Mouse (Mus musculus) intestine, embryonic 14.5 days (tissue): ENCODE measurements around the gene Vmn2r1. TPM values are rescaled to one million over a fixed set of nuclear protein-coding genes. Genes with fewer than 3 reads are reported as not detected.

Experiments used
- ATAC-seq: fragments of 200-750 bp; cut with Nextera tagmentation; replicated peaks from 2 replicates; pipeline ENCODE4 v1.8.0; 2017; ENCODE audit warnings: low read depth, moderate number of reproducible peaks, moderate TSS enrichment, moderate library complexity; ENCODE audit not compliant: low FRiP score, low TSS enrichment
- DNase-seq: peaks from one replicate; pipeline ENCODE4 v3.0.0-alpha.2; 2018; ENCODE audit warnings: low spot score
- H3K27ac ChIP-seq: fragments of 300-500 bp; sonication (generic); 2 replicates; pipeline ENCODE4 v1.5.1; 2014; ENCODE audit warnings: low read depth, mild to moderate bottlenecking, control low read depth
- H3K27me3 ChIP-seq: fragments of 300-500 bp; sonication (generic); replicated peaks from 2 replicates; pipeline ENCODE4 v1.6.1; 2014; ENCODE audit warnings: low read length, control low read depth; ENCODE audit not compliant: control insufficient read depth, insufficient read depth
- H3K36me3 ChIP-seq: fragments of 300-500 bp; sonication (generic); 2 replicates; pipeline ENCODE4 v1.6.1; 2014; ENCODE audit warnings: low read length, control low read depth; ENCODE audit not compliant: control insufficient read depth, insufficient read depth
- H3K4me1 ChIP-seq: fragments of 300-500 bp; sonication (generic); replicated peaks from 2 replicates; pipeline ENCODE4 v1.6.1; 2014; ENCODE audit warnings: low read length, control low read depth, mixed read lengths; ENCODE audit not compliant: control insufficient read depth, insufficient read depth
- H3K4me2 ChIP-seq: fragments of 300-500 bp; sonication (generic); 2 replicates; pipeline ENCODE4 v1.6.1; 2014; ENCODE audit warnings: low read length
- H3K4me3 ChIP-seq: fragments of 300-500 bp; sonication (generic); 2 replicates; pipeline ENCODE4 v1.5.1; 2014; ENCODE audit warnings: low read depth, low read length, control low read depth, mixed read lengths
- H3K9ac ChIP-seq: fragments of 300-500 bp; sonication (generic); 2 replicates; pipeline ENCODE4 v1.6.1; 2014; ENCODE audit warnings: mild to moderate bottlenecking, low read length
- H3K9me3 ChIP-seq: fragments of 300-500 bp; sonication (generic); 2 replicates; pipeline ENCODE4 v1.6.1; 2016; ENCODE audit warnings: low read length, control low read depth; ENCODE audit not compliant: control insufficient read depth
- WGBS: fragments of 180-500 bp; shearing (Covaris S2); extraction: QIAGEN DNeasy Blood & Tissue Kit; methylation state at CpG from one replicate; pipeline ENCODE4 v1.1.7; 2014; 5-methylcytosine and 5-hydroxymethylcytosine counted together
- polyA plus RNA-seq: library from polyadenylated mRNA; unstranded; fragments of >200 nt; fragmentation: Nextera tagmentation; extraction: Ambion mirVana; gene quantifications from 2 replicates; pipeline ENCODE4 v1.2.1, GENCODE M21; 2014

The Vmn2r1 gene
- 0.04 and 0.07 TPM in 2 replicates for polyA plus RNA-seq

GRCm38 (mm10) chr3:64081247-64081646, at the start of gene Vmn2r1:
Vmn2r1 (plus strand) TSS chr3:64081547.
- Histone ChIP-seq H3K4me3 (no peak within 1 kb of the TSS), H3K27me3 (no peaks in the 10 kb centered on the region), H3K9ac (no peak within 1 kb of the TSS), H3K4me1 (no peaks in the 10 kb centered on the region), H3K4me2 (no peak within 1 kb of the TSS), H3K27ac (no peak within 1 kb of the TSS), H3K36me3 (no peaks in the 10 kb centered on the region), H3K9me3 (no peaks in the 10 kb centered on the region)
- ATAC-seq = no peak
- DNase-seq = no peak
- WGBS = 83% methylated on average over 4 of the region's 4 CpGs

- no peak for ATAC-seq
- H3K9me3 ChIP-seq = no peaks in the 10 kb centered on the region
- H3K4me3 ChIP-seq = no peak overlapping the region
- 69% methylated on average over 7 of the region's 7 CpGs for WGBS
- no peaks in the 10 kb centered on the region for H3K4me1 ChIP-seq
- H3K4me2 ChIP-seq = no peak overlapping the region
- H3K36me3 ChIP-seq = no peaks in the 10 kb centered on the region
- H3K27ac ChIP-seq = no peak overlapping the region
- no peak for DNase-seq
- H3K27me3 ChIP-seq = no peaks in the 10 kb centered on the region
- no peak overlapping the region for H3K9ac ChIP-seq
Measured at GRCm38 (mm10) chr3:64038136-64038841, 43.1 kb upstream of the Vmn2r1 start.

GRCm38 (mm10) chr3:64039818-64040784, 41.2 kb upstream of the Vmn2r1 start:
- peak; percentile 80 for ATAC-seq
- H3K27me3 ChIP-seq = no peaks in the 10 kb centered on the region

GRCm38 (mm10) chr3:64112707-64113106, 31.4 kb downstream of the Vmn2r1 start:
- DNase-seq = no peak
- H3K9me3 ChIP-seq = no peaks in the 10 kb centered on the region
- WGBS = 83% methylated on average over 1 of the region's 1 CpGs
- no peak overlapping the region for H3K4me2 ChIP-seq
- no peaks in the 10 kb centered on the region for H3K4me1 ChIP-seq
- H3K27me3 ChIP-seq = no peaks in the 10 kb centered on the region
- H3K36me3 ChIP-seq = no peaks in the 10 kb centered on the region
- H3K27ac ChIP-seq = no peak overlapping the region
- H3K4me3 ChIP-seq = no peak overlapping the region
- no peak overlapping the region for H3K9ac ChIP-seq
- ATAC-seq = no peak

More at GRCm38 (mm10) chr3:64039818-64040784, 41.2 kb upstream of the Vmn2r1 start:
- 12% methylated on average over 25 of the region's 25 CpGs for WGBS
- peak; percentile 98 for DNase-seq
- Histone ChIP-seq H3K4me2 (peak overlapping the region; percentile 72), H3K27ac (no peak overlapping the region), H3K4me3 (peak overlapping the region; percentile 42), H3K9ac (peak overlapping the region; percentile 47), H3K36me3 (no peaks in the 10 kb centered on the region), H3K4me1 (no peaks in the 10 kb centered on the region), H3K9me3 (no peaks in the 10 kb centered on the region)

GRCm38 (mm10) chr3:64113352-64114046, 32.2 kb downstream of the Vmn2r1 start:
- Histone ChIP-seq H3K27ac (no peak overlapping the region), H3K27me3 (no peaks in the 10 kb centered on the region), H3K9ac (no peak overlapping the region), H3K9me3 (no peaks in the 10 kb centered on the region), H3K36me3 (no peaks in the 10 kb centered on the region), H3K4me2 (no peak overlapping the region), H3K4me1 (no peaks in the 10 kb centered on the region), H3K4me3 (no peak overlapping the region)
- DNase-seq (no peak), ATAC-seq (no peak)
- WGBS = 89% methylated on average over 11 of the region's 11 CpGs

- H3K36me3 ChIP-seq = no peaks in the 10 kb centered on the region
- no peak within 1 kb of the TSS for H3K9ac ChIP-seq
- no peaks in the 10 kb centered on the region for H3K27me3 ChIP-seq
- H3K27ac ChIP-seq = no peak within 1 kb of the TSS
- H3K9me3 ChIP-seq = no peaks in the 10 kb centered on the region
- ATAC-seq = no peak
- no peak within 1 kb of the TSS for H3K4me3 ChIP-seq
- H3K4me1 ChIP-seq = no peaks in the 10 kb centered on the region
- no peak within 1 kb of the TSS for H3K4me2 ChIP-seq
- DNase-seq = no peak
- 81% methylated on average over 2 of the region's 2 CpGs for WGBS
Measured at GRCm38 (mm10) chr3:64141878-64142508, 60.6 kb downstream of the Vmn2r1 start, which contains the start of gene Vmn2r2. Vmn2r2 (minus strand) TSS chr3:64141928.
